In the genomic region with DNA sequence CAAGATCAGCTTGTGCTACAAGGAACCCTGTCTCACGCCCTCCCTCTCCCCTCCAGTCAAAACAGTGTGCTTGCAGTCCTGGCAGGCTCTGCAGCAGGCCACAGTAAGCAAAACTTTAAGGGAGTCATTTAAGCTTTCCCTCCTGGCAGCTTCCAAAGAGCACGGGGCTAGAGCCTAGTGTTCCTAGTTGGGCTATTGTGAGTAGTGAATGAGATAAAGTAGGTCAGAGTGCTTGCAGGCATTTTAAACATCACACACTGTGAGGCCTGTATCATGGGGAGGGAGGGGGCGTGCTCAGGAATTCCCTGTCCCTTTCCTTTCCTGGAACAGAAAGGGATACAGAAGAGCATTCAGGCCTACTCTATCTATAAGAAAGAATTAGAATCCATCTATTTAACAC, we compare ENCODE assay signal across 8 mouse cellular contexts. TPM values are rescaled to one million over a fixed set of nuclear protein-coding genes. Genes with fewer than 3 reads are reported as not detected.
DNase-seq lines count a peak whose midpoint lies in the region; ATAC-seq and TF ChIP-seq lines count a peak whose summit lies in the region.

No protein-coding gene starts in this region.

- no peak for ATAC-seq in heart, embryonic 14.5 days (ENCODE audit: insufficient number of reproducible peaks, insufficient read depth, low FRiP score, low read depth)
- ATAC-seq in liver, embryonic 12.5 days = no peak

- H3K4me2 ChIP-seq in heart, embryonic 14.5 days (ENCODE audit: low read length) = no peak overlapping the region
- H3K4me2 ChIP-seq in liver, embryonic 12.5 days = no peak overlapping the region

- TF ChIP-seq CTCF in gastrocnemius, adult 2 months (IDR thresholded peaks at IDR 0.05) = no peak

- no peaks in the 10 kb centered on the region for H3K9me3 ChIP-seq in heart, embryonic 14.5 days (ENCODE audit: control insufficient read depth, low read length)
- no peaks in the 10 kb centered on the region for H3K9me3 ChIP-seq in liver, embryonic 12.5 days (replicated peaks)

- peaks cover 19 to 29% of the 10 kb centered on the region in 2 experiments for H3K4me1 ChIP-seq in heart, embryonic 14.5 days (ENCODE audit: control insufficient read depth in 2 of 2, insufficient read depth in 2 of 2, low read length in 2 of 2)
- H3K4me1 ChIP-seq in liver, embryonic 12.5 days = peaks cover 31% of the 10 kb centered on the region

- H3K36me3 ChIP-seq in heart, embryonic 14.5 days (ENCODE audit: control insufficient read depth, insufficient read depth, low read length) = no peaks in the 10 kb centered on the region
- H3K36me3 ChIP-seq in liver, embryonic 12.5 days = no peaks in the 10 kb centered on the region

- intact Hi-C loops in gastrocnemius, adult 2 months (cut with DNase I) = no loop called here
- intact Hi-C loops in gastrocnemius, postnatal 36 days (cut with DNase I) = no loop called here

- DNase-seq in gastrocnemius, adult 2 months = peak; percentile 28
- no peak for DNase-seq in gastrocnemius, postnatal 36 days
- DNase-seq in lung, postnatal 10 days = peak; percentile 55
- no peak for DNase-seq in lung, adult 18-20 months
- peak; percentile 51 for DNase-seq in retina, embryonic 14.5 days (ENCODE audit: low spot score)
- DNase-seq in thymus, postnatal 4 days = no peak

- WGBS in heart, embryonic 14.5 days = 17% methylated on average over 3 of the region's 3 CpGs
- WGBS in liver, embryonic 12.5 days (ENCODE audit: insufficient replicate concordance) = 63% methylated on average over 3 of the region's 3 CpGs

- H3K27ac ChIP-seq in gastrocnemius, adult 2 months = peak overlapping the region; percentile 76
- peak overlapping the region; percentile 59 to 74; a peak in 3 of 4 replicates for H3K27ac ChIP-seq in heart, embryonic 14.5 days (replicated peaks in 1 of 2; ENCODE audit: control insufficient read depth in 1 of 2, insufficient read depth in 1 of 2, low read depth in 2 of 2, low read length in 2 of 2)
- H3K27ac ChIP-seq in liver, embryonic 12.5 days = no peak overlapping the region

- H3K4me3 ChIP-seq in gastrocnemius, adult 2 months = no peak overlapping the region
- no peak overlapping the region for H3K4me3 ChIP-seq in heart, embryonic 14.5 days (ENCODE audit: control insufficient read depth in 1 of 2, insufficient read depth in 1 of 2, low read depth in 1 of 2, low read length in 2 of 2)
- no peak overlapping the region for H3K4me3 ChIP-seq in liver, embryonic 12.5 days

- no peaks in the 10 kb centered on the region for H3K27me3 ChIP-seq in heart, embryonic 14.5 days (ENCODE audit: control insufficient read depth, insufficient read depth, low read length)
- no peaks in the 10 kb centered on the region for H3K27me3 ChIP-seq in liver, embryonic 12.5 days (replicated peaks)

- no peak overlapping the region for H3K9ac ChIP-seq in heart, embryonic 14.5 days (ENCODE audit: low read length)
- no peak overlapping the region for H3K9ac ChIP-seq in liver, embryonic 12.5 days

RNA-seq across cellular contexts. Expression of a gene that starts 4.1 kb away (rescaled TPM):
- 10 to 100 TPM; 25.6 to 27.8 TPM for total RNA-seq in gastrocnemius, adult 2 months (2021)
- total RNA-seq in gastrocnemius, postnatal 36 days (2021) = 10 to 100 TPM; 21.9 to 22.1 TPM
- 24.7 and 27.0 TPM in 2 replicates for polyA plus RNA-seq in heart, embryonic 14.5 days (2014; fragmentation: Nextera tagmentation; extraction: Ambion mirVana)
- 18.0 and 19.4 TPM in 2 replicates for polyA plus RNA-seq in liver, embryonic 12.5 days (2016; fragmentation: Nextera tagmentation; extraction: Ambion mirVana)

RNA-seq across cellular contexts. Expression of a gene that starts 55.2 kb away (rescaled TPM):
- not detected for total RNA-seq in gastrocnemius, adult 2 months (2021)
- total RNA-seq in gastrocnemius, postnatal 36 days (2021) = not detected
- polyA plus RNA-seq in heart, embryonic 14.5 days (2014; fragmentation: Nextera tagmentation; extraction: Ambion mirVana) = not detected in 2 replicates
- polyA plus RNA-seq in liver, embryonic 12.5 days (2016; fragmentation: Nextera tagmentation; extraction: Ambion mirVana) = not detected in 2 replicates

Comparison
In these comparisons a context has a peak if more than half of its experiments do, and no peak if none do; other contexts are left out.
1. DNase-seq: peak in gastrocnemius, adult 2 months (single experiment), lung, postnatal 10 days (single experiment) and retina, embryonic 14.5 days (single experiment); none in gastrocnemius, postnatal 36 days (0 of 2), lung, adult 18-20 months (0 of 2) and thymus, postnatal 4 days (single experiment).